In genomic region chr12:102600345-102600744, GRCm38 (mm10) we compare ENCODE assay signal across 14 mouse cellular contexts. TPM values are rescaled to one million over a fixed set of nuclear protein-coding genes. Genes with fewer than 3 reads are reported as not detected.
DNase-seq lines count a peak whose midpoint lies in the region; ATAC-seq and TF ChIP-seq lines count a peak whose summit lies in the region.
"Had no signal": no experiment of that assay in that cellular context is flagged by ENCODE, and none has a peak within 500 bp of the region (broad histone marks: within the 10 kb centered on the region; RNA-seq: fewer than 3 reads in every experiment).

No protein-coding gene starts in this region.

- H3K4me1 ChIP-seq in kidney, embryonic 15.5 days, result peaks cover 62% of the 10 kb centered on the region
- H3K4me1 ChIP-seq in kidney, embryonic 14.5 days (ENCODE audit: control insufficient read depth, insufficient read depth, low read length), result peaks cover 35% of the 10 kb centered on the region
- H3K4me1 ChIP-seq: liver, embryonic 12.5 days had no signal

- H3K9ac ChIP-seq in kidney, embryonic 15.5 days, result no peak overlapping the region
- H3K9ac ChIP-seq in kidney, embryonic 14.5 days (ENCODE audit: low read depth, low read length), result no peak overlapping the region
- H3K9ac ChIP-seq: liver, embryonic 12.5 days; neural tube, embryonic 15.5 days had no signal

- H3K9me3 ChIP-seq in kidney, embryonic 15.5 days (replicated peaks), result no peaks in the 10 kb centered on the region
- H3K9me3 ChIP-seq in kidney, embryonic 14.5 days (ENCODE audit: control insufficient read depth, low read length), result no peaks in the 10 kb centered on the region
- H3K9me3 ChIP-seq: neural tube, embryonic 15.5 days had no signal

- no peak overlapping the region for H3K4me3 ChIP-seq in kidney, embryonic 15.5 days (replicated peaks)
- H3K4me3 ChIP-seq in kidney, embryonic 14.5 days (ENCODE audit: low read length), result no peak overlapping the region
- H3K4me3 ChIP-seq in left cerebral cortex, adult 2 months, result no peak overlapping the region
- H3K4me3 ChIP-seq: forebrain, embryonic 10.5 days; liver, embryonic 12.5 days; neural tube, embryonic 15.5 days had no signal

- 0 out of 2 replicates have a peak overlapping the region, but pooled peaks have one; percentile 84 for H3K27ac ChIP-seq in kidney, embryonic 15.5 days
- no peak overlapping the region for H3K27ac ChIP-seq in kidney, embryonic 14.5 days (ENCODE audit: low read depth, low read length)
- no peak overlapping the region for H3K27ac ChIP-seq in left cerebral cortex, adult 2 months
- H3K27ac ChIP-seq: forebrain, embryonic 10.5 days; liver, embryonic 12.5 days; neural tube, embryonic 15.5 days had no signal

- 30% methylated on average over 6 of the region's 6 CpGs for WGBS in kidney, embryonic 15.5 days
- WGBS in kidney, embryonic 14.5 days, result 32% methylated on average over 6 of the region's 6 CpGs

- intact Hi-C loops in left cerebral cortex, adult 2 months (cut with DNase I), result no loop called here

- ATAC-seq in kidney, embryonic 15.5 days (replicated peaks; ENCODE audit: low FRiP score), result peak; percentile 1; the same call in 1 of the 2 replicates
- ATAC-seq in kidney, embryonic 14.5 days (ENCODE audit: low FRiP score, low TSS enrichment), result no peak; the same call in 1 of the 2 replicates
- ATAC-seq: liver, embryonic 12.5 days; midbrain, embryonic 16.5 days had no signal

- DNase-seq in gastrocnemius, postnatal 25 days, result peak; percentile 33
- DNase-seq in gastrocnemius, postnatal 4 days (ENCODE audit: low spot score in 2 of 2), result no peak
- peak; percentile 35 for DNase-seq in adipocyte (ENCODE audit: low spot score)
- peak; percentile 46 for DNase-seq in mesoderm, embryonic 11.5 days (ENCODE audit: low read depth, low spot score)
- no peak for DNase-seq in left cerebral cortex, adult 2 months (ENCODE audit: extremely low spot score in 1 of 2, low spot score in 2 of 2)
- no peak for DNase-seq in layer of hippocampus, adult 8-10 months (ENCODE audit: low spot score in 2 of 2)

- TF ChIP-seq CTCF in left cerebral cortex, adult 2 months (IDR thresholded peaks at IDR 0.05), result no peak

- H3K36me3 ChIP-seq in kidney, embryonic 15.5 days, result 0 out of 2 replicates have a peak, but pooled peaks cover 9% of the 10 kb centered on the region
- H3K36me3 ChIP-seq in kidney, embryonic 14.5 days (ENCODE audit: control insufficient read depth, insufficient read depth, low read length), result no peaks in the 10 kb centered on the region
- H3K36me3 ChIP-seq: neural tube, embryonic 15.5 days had no signal

- H3K4me2 ChIP-seq in kidney, embryonic 15.5 days, result no peak overlapping the region
- H3K4me2 ChIP-seq in kidney, embryonic 14.5 days (replicated peaks; ENCODE audit: low read depth, low read length), result no peak overlapping the region
- H3K4me2 ChIP-seq: liver, embryonic 12.5 days; neural tube, embryonic 15.5 days had no signal

- H3K27me3 ChIP-seq in kidney, embryonic 15.5 days, result no peaks in the 10 kb centered on the region
- H3K27me3 ChIP-seq in kidney, embryonic 14.5 days (ENCODE audit: control insufficient read depth, insufficient read depth, low read length), result no peaks in the 10 kb centered on the region
- H3K27me3 ChIP-seq: CH12.LX; liver, embryonic 12.5 days; neural tube, embryonic 15.5 days had no signal

RNA-seq across cellular contexts. Expression of gene Chga, which starts 45.6 kb away (rescaled TPM):
- not detected for total RNA-seq in gastrocnemius, postnatal 25 days (2021)
- under 1 TPM in 1 of 2 experiments, not detected in 1; 0.20 TPM for total RNA-seq in gastrocnemius, postnatal 4 days (2021)
- 6.1 and 30.2 TPM in 2 replicates for polyA plus RNA-seq in kidney, embryonic 15.5 days (2015; fragmentation: Nextera tagmentation; extraction: Ambion mirVana)
- 0.30 and 0.73 TPM in 2 replicates for polyA plus RNA-seq in kidney, embryonic 14.5 days (2014; fragmentation: Nextera tagmentation; extraction: Ambion mirVana)
- total RNA-seq in left cerebral cortex, adult 2 months (2021), result 100 to 1,000 TPM; 176 to 177 TPM
- total RNA-seq in layer of hippocampus, adult 8-10 months (2022), result 100 to 1,000 TPM; 115 to 125 (median 120) TPM
- total RNA-seq: CH12.LX had no signal
- polyA plus RNA-seq: heart, postnatal 0 days had no signal

Comparison
In these comparisons a context has a peak if more than half of its experiments do, and no peak if none do; other contexts are left out.
1. DNase-seq: peak in gastrocnemius, postnatal 25 days (single experiment), adipocyte (single experiment) and mesoderm, embryonic 11.5 days (single experiment); none in gastrocnemius, postnatal 4 days (0 of 2), left cerebral cortex, adult 2 months (0 of 2) and layer of hippocampus, adult 8-10 months (0 of 2).
2. RNA of gene Chga, which starts 45.6 kb away (total RNA-seq): 176 to 177 TPM in left cerebral cortex, adult 2 months and 115 to 125 TPM in layer of hippocampus, adult 8-10 months; 0.20 TPM in gastrocnemius, postnatal 4 days and not detected in gastrocnemius, postnatal 25 days; every median in the first group is over 10 times any median in the second.